Mouse (Mus musculus) neural tube, embryonic 13.5 days (tissue): Measurements from ENCODE around the gene Tm4sf4. TPM values are rescaled to one million over a fixed set of nuclear protein-coding genes. Genes with fewer than 3 reads are reported as not detected.

Experiments used
- ATAC-seq: fragments of 200-750 bp; cut with Nextera tagmentation; 2 replicates; pipeline ENCODE4 v1.8.0; 2017; ENCODE audit warnings: low read depth, mild to moderate bottlenecking, moderate TSS enrichment, moderate library complexity
- H3K27ac ChIP-seq: fragments of 300-500 bp; sonication (generic); replicated peaks from 2 replicates; pipeline ENCODE4 v1.5.1; 2015; ENCODE audit warnings: moderate library complexity, mild to moderate bottlenecking, inconsistent platforms
- H3K27me3 ChIP-seq: fragments of 300-500 bp; sonication (generic); 2 replicates; pipeline ENCODE4 v1.6.1; 2015; ENCODE audit warnings: mild to moderate bottlenecking, inconsistent platforms
- H3K36me3 ChIP-seq: fragments of 300-500 bp; sonication (generic); 2 replicates; pipeline ENCODE4 v1.6.1; 2015; ENCODE audit warnings: mild to moderate bottlenecking, inconsistent platforms
- H3K4me1 ChIP-seq: fragments of 300-500 bp; sonication (generic); replicated peaks from 2 replicates; pipeline ENCODE4 v1.6.1; 2015; ENCODE audit warnings: inconsistent platforms
- H3K4me2 ChIP-seq: fragments of 300-500 bp; sonication (generic); 2 replicates; pipeline ENCODE4 v1.6.1; 2015; ENCODE audit warnings: inconsistent platforms, mild to moderate bottlenecking, moderate library complexity
- H3K4me3 ChIP-seq: fragments of 300-500 bp; sonication (generic); 2 replicates; pipeline ENCODE4 v1.5.1; 2015; ENCODE audit warnings: mild to moderate bottlenecking, inconsistent platforms
- H3K9ac ChIP-seq: fragments of 300-500 bp; sonication (generic); 2 replicates; pipeline ENCODE4 v1.6.1; 2015; ENCODE audit warnings: moderate library complexity, mild to moderate bottlenecking, inconsistent platforms
- H3K9me3 ChIP-seq: fragments of 300-500 bp; sonication (generic); 2 replicates; pipeline ENCODE4 v1.6.1; 2016; ENCODE audit warnings: inconsistent platforms
- WGBS: fragments of 180-500 bp; shearing (Covaris S2); methylation state at CpG from one replicate; pipeline ENCODE4 v1.1.7; 2015; 5-methylcytosine and 5-hydroxymethylcytosine counted together
- polyA plus RNA-seq: library from polyadenylated mRNA; unstranded; fragments of >200 nt; fragmentation: Nextera tagmentation; extraction: Ambion mirVana; gene quantifications from 2 replicates; pipeline ENCODE4 v1.2.1, GENCODE M21; 2015

Tm4sf4 gene
- polyA plus RNA-seq, 1 experiment from 2014 or later, result 0.92 TPM

GRCm38 (mm10) chr3:57481981-57482380, 56.9 kb downstream of the Tm4sf4 start:
- H3K4me3 ChIP-seq, result no peak overlapping the region
- H3K27ac ChIP-seq, result no peak overlapping the region
- H3K36me3 ChIP-seq, result no peaks in the 10 kb centered on the region
- ATAC-seq, result no peak
- H3K4me2 ChIP-seq, result no peak overlapping the region
- H3K4me1 ChIP-seq, result no peaks in the 10 kb centered on the region
- no peak overlapping the region for H3K9ac ChIP-seq
- WGBS, result 82% methylated on average over 5 of the region's 5 CpGs
- no peaks in the 10 kb centered on the region for H3K9me3 ChIP-seq
- no peaks in the 10 kb centered on the region for H3K27me3 ChIP-seq

GRCm38 (mm10) chr3:57486068-57486467, 61.0 kb downstream of the Tm4sf4 start:
- H3K4me1 ChIP-seq, result no peaks in the 10 kb centered on the region
- no peak overlapping the region for H3K4me2 ChIP-seq
- no peak overlapping the region for H3K4me3 ChIP-seq
- no peak for ATAC-seq
- H3K9me3 ChIP-seq, result no peaks in the 10 kb centered on the region
- H3K36me3 ChIP-seq, result no peaks in the 10 kb centered on the region
- H3K27me3 ChIP-seq, result no peaks in the 10 kb centered on the region
- 89% methylated on average over 4 of the region's 4 CpGs for WGBS
- H3K9ac ChIP-seq, result no peak overlapping the region
- no peak overlapping the region for H3K27ac ChIP-seq

GRCm38 (mm10) chr3:57487455-57488153, 62.5 kb downstream of the Tm4sf4 start:
- H3K9me3 ChIP-seq, result no peaks in the 10 kb centered on the region
- H3K36me3 ChIP-seq, result no peaks in the 10 kb centered on the region
- H3K9ac ChIP-seq, result no peak overlapping the region
- H3K27me3 ChIP-seq, result no peaks in the 10 kb centered on the region
- no peak overlapping the region for H3K4me2 ChIP-seq
- H3K27ac ChIP-seq, result no peak overlapping the region
- no peak overlapping the region for H3K4me3 ChIP-seq
- H3K4me1 ChIP-seq, result no peaks in the 10 kb centered on the region
- ATAC-seq, result no peak
- 80% methylated on average over 8 of the region's 8 CpGs for WGBS

Other genes with a start within 250 kb of the Tm4sf4 start
- 28.4 and 30.3 TPM in 2 replicates for gene Tm4sf1, start 123.3 kb upstream of the Tm4sf4 start, polyA plus RNA-seq
- gene Wwtr1, start 150.6 kb downstream of the Tm4sf4 start, polyA plus RNA-seq, result 10.3 and 11.4 TPM in 2 replicates
- 84.7 and 87.0 TPM in 2 replicates for gene Commd2, start 226.4 kb downstream of the Tm4sf4 start, polyA plus RNA-seq